Comparison of ENCODE assay signal across 15 mouse cellular contexts in the genomic region with DNA sequence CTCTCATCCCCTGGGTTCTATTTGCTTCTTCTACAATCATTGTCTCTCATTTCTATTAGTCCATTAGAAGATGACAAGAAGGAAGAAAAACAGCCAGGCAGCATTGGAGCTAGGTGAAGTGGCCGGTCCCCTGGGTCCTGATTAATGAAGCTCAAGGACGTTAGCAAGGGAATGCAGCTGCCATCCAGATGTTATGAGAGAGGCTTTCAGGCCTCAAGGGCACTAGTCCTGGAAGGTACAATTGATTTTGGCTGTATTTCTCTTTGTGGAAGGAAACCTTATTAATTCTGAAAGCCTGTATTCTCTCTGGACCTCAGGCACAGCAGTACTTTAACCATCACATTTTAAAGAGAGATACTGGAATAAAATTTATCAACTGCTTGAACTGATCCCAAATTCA. TPM values are rescaled to one million over a fixed set of nuclear protein-coding genes. Genes with fewer than 3 reads are reported as not detected.
DNase-seq lines count a peak whose midpoint lies in the region; ATAC-seq lines count a peak whose summit lies in the region.
"Had no signal": no experiment of that assay in that cellular context is flagged by ENCODE, and none has a peak within 500 bp of the region (broad histone marks: within the 10 kb centered on the region; RNA-seq: fewer than 3 reads in every experiment).

No protein-coding gene starts in this region.

- no peaks in the 10 kb centered on the region for H3K4me1 ChIP-seq in intestine, embryonic 16.5 days (ENCODE audit: control insufficient read depth, insufficient read depth, low read length)
- H3K4me1 ChIP-seq: forebrain, embryonic 15.5 days; heart, embryonic 10.5 days; stomach, embryonic 15.5 days had no signal

- H3K9ac ChIP-seq in intestine, embryonic 16.5 days (ENCODE audit: low read depth, low read length), result no peak overlapping the region
- H3K9ac ChIP-seq: embryonic facial prominence, embryonic 12.5 days; forebrain, embryonic 15.5 days; lung, embryonic 14.5 days; stomach, embryonic 15.5 days had no signal

- peak; percentile 45 for DNase-seq in testis, postnatal 10 days (ENCODE audit: low spot score)
- DNase-seq in testis, postnatal 14 days (ENCODE audit: low spot score), result no peak
- DNase-seq in forelimb bud, embryonic 11.5 days (ENCODE audit: low read depth, low spot score), result peak; percentile 62
- DNase-seq in mesoderm, embryonic 11.5 days (ENCODE audit: low read depth, low spot score), result peak; percentile 63
- DNase-seq in kidney, postnatal 4 days, result no peak
- DNase-seq in thymus, postnatal 25 days, result no peak
- DNase-seq: kidney, postnatal 14 days; lung, embryonic 14.5 days; right cerebral cortex, adult 18-20 months had no signal

- 74% methylated on average over 2 of the region's 2 CpGs for WGBS in intestine, embryonic 16.5 days

- H3K4me3 ChIP-seq in intestine, embryonic 16.5 days (ENCODE audit: low read length), result no peak overlapping the region
- H3K4me3 ChIP-seq: embryonic facial prominence, embryonic 12.5 days; forebrain, embryonic 15.5 days; heart, embryonic 10.5 days; stomach, embryonic 15.5 days had no signal

- no peak overlapping the region for H3K27ac ChIP-seq in intestine, embryonic 16.5 days (ENCODE audit: low read length)
- H3K27ac ChIP-seq: embryonic facial prominence, embryonic 12.5 days; forebrain, embryonic 15.5 days; heart, embryonic 10.5 days; stomach, embryonic 15.5 days had no signal

- H3K4me2 ChIP-seq in intestine, embryonic 16.5 days (ENCODE audit: low read depth, low read length), result no peak overlapping the region
- H3K4me2 ChIP-seq: embryonic facial prominence, embryonic 12.5 days; forebrain, embryonic 15.5 days; lung, embryonic 14.5 days; stomach, embryonic 15.5 days had no signal

- H3K36me3 ChIP-seq in intestine, embryonic 16.5 days (ENCODE audit: control insufficient read depth, insufficient read depth, low read length), result no peaks in the 10 kb centered on the region
- H3K36me3 ChIP-seq: embryonic facial prominence, embryonic 12.5 days; forebrain, embryonic 15.5 days; heart, embryonic 10.5 days; stomach, embryonic 15.5 days had no signal

- ATAC-seq in intestine, embryonic 16.5 days, result no peak
- ATAC-seq: forebrain, embryonic 15.5 days; inflammation-experienced regulatory T-cells, adult 6 months had no signal

- no peaks in the 10 kb centered on the region for H3K27me3 ChIP-seq in intestine, embryonic 16.5 days (replicated peaks; ENCODE audit: control insufficient read depth, insufficient read depth, low read length)
- H3K27me3 ChIP-seq: embryonic facial prominence, embryonic 12.5 days; forebrain, embryonic 15.5 days; stomach, embryonic 15.5 days had no signal

- H3K9me3 ChIP-seq in intestine, embryonic 16.5 days (ENCODE audit: control insufficient read depth, low read length), result no peaks in the 10 kb centered on the region
- H3K9me3 ChIP-seq: embryonic facial prominence, embryonic 12.5 days; forebrain, embryonic 15.5 days; heart, embryonic 10.5 days; stomach, embryonic 15.5 days had no signal

RNA-seq across cellular contexts. Expression of gene Cubn, which starts 41.1 kb away (rescaled TPM):
- 8.5 and 13.7 TPM in 2 replicates for polyA plus RNA-seq in intestine, embryonic 16.5 days (2015; fragmentation: Nextera tagmentation; extraction: Ambion mirVana)

Comparison
In these comparisons a context has a peak if more than half of its experiments do, and no peak if none do; other contexts are left out.
1. DNase-seq: peak in testis, postnatal 10 days (single experiment), forelimb bud, embryonic 11.5 days (single experiment) and mesoderm, embryonic 11.5 days (single experiment); none in testis, postnatal 14 days (single experiment), kidney, postnatal 4 days (0 of 2) and thymus, postnatal 25 days (single experiment).